Mouse (Mus musculus) midbrain, postnatal 0 days (tissue): Measurements from ENCODE around the gene Prr12. TPM values are rescaled to one million over a fixed set of nuclear protein-coding genes. Genes with fewer than 3 reads are reported as not detected.
A peak's percentile ranks its signal among the peaks of the same experiment; 100 is the strongest.

Source experiments
- ATAC-seq: fragments of 200-750 bp; cut with Nextera tagmentation; 2 replicates; pipeline ENCODE4 v1.8.0; 2017; ENCODE audit warnings: moderate number of reproducible peaks, mild to moderate bottlenecking, moderate TSS enrichment, moderate library complexity; ENCODE audit not compliant: low FRiP score
- DNase-seq: peaks from one replicate; pipeline ENCODE4 v3.0.0-alpha.2; 2015; ENCODE audit warnings: low spot score
- H3K27ac ChIP-seq: fragments of 300-500 bp; sonication (generic); 2 replicates; pipeline ENCODE4 v1.5.1; 2014; ENCODE audit warnings: low read depth, mild to moderate bottlenecking, low read length, mixed read lengths
- H3K27me3 ChIP-seq: fragments of 300-500 bp; sonication (generic); 2 replicates; pipeline ENCODE4 v1.6.1; 2014; ENCODE audit warnings: low read length, control low read depth, mixed read lengths; ENCODE audit not compliant: insufficient read depth
- H3K36me3 ChIP-seq: fragments of 300-500 bp; sonication (generic); 2 replicates; pipeline ENCODE4 v1.6.1; 2014; ENCODE audit warnings: low read length, control low read depth, mixed read lengths; ENCODE audit not compliant: insufficient read depth
- H3K4me1 ChIP-seq: fragments of 300-500 bp; sonication (generic); 2 replicates; pipeline ENCODE4 v1.6.1; 2014; ENCODE audit warnings: mild to moderate bottlenecking, control low read depth, antibody characterized with exemption, low read length, mixed read lengths; ENCODE audit not compliant: insufficient read depth
- H3K4me2 ChIP-seq: fragments of 300-500 bp; sonication (generic); 2 replicates; pipeline ENCODE4 v1.6.1; 2014; ENCODE audit warnings: low read depth, mild to moderate bottlenecking, low read length, mixed read lengths; ENCODE audit not compliant: poor library complexity, severe bottlenecking
- H3K4me3 ChIP-seq: fragments of 300-500 bp; sonication (generic); 2 replicates; pipeline ENCODE4 v1.5.1; 2014; ENCODE audit warnings: low read depth, mild to moderate bottlenecking, low read length, moderate library complexity
- H3K9ac ChIP-seq: fragments of 300-500 bp; sonication (generic); replicated peaks from 2 replicates; pipeline ENCODE4 v1.6.1; 2014; ENCODE audit warnings: mild to moderate bottlenecking, low read length, moderate library complexity, mixed read lengths; ENCODE audit not compliant: poor library complexity, severe bottlenecking
- H3K9me3 ChIP-seq: fragments of 300-500 bp; sonication (generic); 2 replicates; pipeline ENCODE4 v1.6.1; 2016; ENCODE audit warnings: low read length, control low read depth
- CTCF ChIP-seq: IDR thresholded peaks from 2 replicates; pipeline ENCODE4 v1.5.1; 2016; ENCODE audit warnings: antibody characterized with exemption, mild to moderate bottlenecking
- WGBS: fragments of 180-500 bp; shearing (Covaris S2); extraction: QIAGEN DNeasy Blood & Tissue Kit; methylation state at CpG from one replicate; pipeline ENCODE4 v1.1.7; 2014; 5-methylcytosine and 5-hydroxymethylcytosine counted together
- polyA plus RNA-seq: library from polyadenylated mRNA; unstranded; fragments of >200 nt; fragmentation: Nextera tagmentation; extraction: Ambion mirVana; gene quantifications from 2 replicates; pipeline ENCODE4 v1.2.1, GENCODE M21; 2015
- total RNA-seq: library from RNA; depleted of rRNA; stranded (reverse); fragments of >200 nt; gene quantifications from 2 replicates; pipeline ENCODE4 v1.2.3, GENCODE M21; 2014

The Prr12 gene
- total and polyA plus RNA-seq, 2 experiments from 2014 or later = 8.8 to 17.9 TPM

DNA sequence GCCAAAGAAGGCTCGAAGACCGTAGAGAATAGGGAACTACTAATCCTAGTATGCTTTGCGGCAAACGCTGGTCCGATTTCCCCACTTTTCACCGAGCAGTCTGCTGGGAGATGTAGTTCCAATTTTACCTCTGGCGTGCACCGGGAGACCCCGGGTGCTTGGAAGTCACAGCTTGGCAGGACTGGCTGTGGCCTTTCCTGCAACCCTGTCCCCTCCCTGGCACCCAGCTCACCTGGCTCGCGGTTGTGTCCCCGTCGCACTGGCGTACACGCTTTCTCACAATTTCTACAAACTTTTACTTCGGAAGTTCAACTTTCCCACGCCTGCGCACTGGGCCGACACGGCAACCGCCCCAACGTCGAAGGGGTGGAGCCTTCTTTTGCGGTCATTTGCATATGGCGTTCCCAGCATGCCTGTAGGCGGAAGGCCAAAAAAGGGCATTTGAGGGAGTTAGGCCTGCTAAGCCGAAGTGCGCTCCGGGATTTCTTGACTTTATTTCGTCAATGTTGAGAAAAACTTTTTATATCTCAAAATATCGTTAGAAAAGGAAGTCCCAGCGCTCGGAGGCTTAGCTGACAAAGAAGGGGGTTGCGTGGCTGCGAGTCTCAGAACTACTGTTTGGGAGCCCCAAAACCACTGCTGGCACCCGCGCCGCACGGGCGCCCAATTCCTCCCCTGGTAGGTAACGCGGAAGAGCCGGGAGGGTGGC is 55.3 kb downstream of the Prr12 start, which contains the start of gene Irf3:
Gene Irf3 (plus strand): TSS at position 418 of the 709 bp plus-strand sequence.
- Histone ChIP-seq H3K9me3 (no peaks in the 10 kb centered on the region), H3K27ac (peak within 1 kb of the TSS; percentile 62), H3K4me3 (peak within 1 kb of the TSS; percentile 54), H3K36me3 (peaks cover 28% of the 10 kb centered on the region), H3K4me1 (0 out of 2 replicates have a peak, but pooled peaks cover 2% of the 10 kb centered on the region), H3K4me2 (peak within 1 kb of the TSS; percentile 80), H3K27me3 (no peaks in the 10 kb centered on the region), H3K9ac (peak within 1 kb of the TSS; percentile 62)
- ATAC-seq (peak; percentile 89), DNase-seq (peak; percentile 98)
- under 1% methylated on average over 43 of the region's 43 CpGs for WGBS
- no peak for TF ChIP-seq CTCF

DNA sequence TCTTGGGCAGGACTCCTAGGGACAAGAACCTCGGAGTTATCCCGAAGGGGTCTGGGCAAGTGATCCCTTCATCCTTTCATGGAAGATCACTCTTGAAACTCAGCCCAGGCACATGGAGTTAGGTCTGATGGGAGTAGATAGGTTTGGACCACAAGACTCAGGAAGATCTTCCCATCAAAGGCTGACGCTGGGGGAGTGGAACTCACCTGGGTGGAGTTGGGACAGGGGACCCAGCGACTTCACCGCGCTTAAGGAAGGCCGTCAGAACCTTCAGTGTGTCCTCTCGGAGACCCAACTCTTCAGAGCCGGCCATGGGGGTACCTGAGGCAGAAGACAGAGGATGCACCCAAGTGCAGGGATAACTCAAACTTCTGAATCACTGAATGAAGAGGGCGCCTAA is 56.0 kb downstream of the Prr12 start:
- Histone ChIP-seq H3K4me2 (peak overlapping the region; percentile 80), H3K27ac (no peak overlapping the region), H3K9me3 (no peaks in the 10 kb centered on the region), H3K4me3 (peak overlapping the region; percentile 54), H3K27me3 (no peaks in the 10 kb centered on the region), H3K36me3 (peaks cover 21% of the 10 kb centered on the region), H3K4me1 (0 out of 2 replicates have a peak, but pooled peaks cover 2% of the 10 kb centered on the region), H3K9ac (no peak overlapping the region)
- DNase-seq (no peak), ATAC-seq (no peak)
- WGBS = 13% methylated on average over 10 of the region's 10 CpGs
- TF ChIP-seq CTCF = no peak

DNA sequence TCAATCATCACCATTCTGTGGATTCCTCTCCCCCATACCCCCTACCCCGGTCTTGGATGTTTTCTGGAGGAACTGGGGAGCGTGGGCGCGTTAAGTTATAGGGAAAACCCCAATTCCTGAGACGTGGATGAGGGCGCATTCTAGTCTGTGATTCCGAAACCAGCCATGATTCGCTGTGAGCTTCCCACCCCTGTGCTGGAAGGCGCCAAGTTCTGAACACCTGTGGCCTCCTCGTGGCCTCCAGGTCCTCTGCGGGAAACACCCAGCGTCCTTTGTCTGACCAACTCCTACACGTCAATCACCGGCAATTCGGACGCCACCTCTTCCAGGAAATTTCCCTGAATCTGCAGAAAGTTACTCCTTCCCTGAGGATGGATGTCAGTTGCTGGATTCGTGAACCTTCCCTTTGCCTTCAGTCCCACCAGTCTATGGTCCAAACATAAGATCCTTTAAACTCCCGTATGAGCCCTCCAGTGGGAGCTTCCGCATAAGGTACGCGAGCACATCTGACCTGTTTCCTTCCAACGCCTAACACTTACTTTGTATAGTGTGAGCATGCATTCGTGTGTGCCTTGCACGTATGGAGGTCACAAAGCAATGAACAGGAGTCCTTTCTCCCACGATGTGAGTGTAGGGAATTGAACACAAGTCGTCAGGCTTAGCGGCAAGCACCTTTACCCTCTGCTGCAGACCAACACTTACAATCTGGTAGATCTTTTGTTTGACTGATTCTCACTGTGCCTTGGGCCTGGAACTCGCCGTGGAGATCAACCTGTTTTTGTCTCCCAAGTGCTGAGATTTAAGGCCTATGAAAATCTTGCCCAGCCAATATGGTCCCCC is 65.6 kb downstream of the Prr12 start:
- H3K4me1 ChIP-seq = peaks cover 16% of the 10 kb centered on the region
- WGBS = under 1% methylated on average over 29 of the region's 29 CpGs
- H3K27ac ChIP-seq = peak overlapping the region; percentile 93
- H3K4me3 ChIP-seq = peak overlapping the region; percentile 87
- no peaks in the 10 kb centered on the region for H3K27me3 ChIP-seq
- TF ChIP-seq CTCF = no peak
- peaks cover 11% of the 10 kb centered on the region; the same call in 1 of the 2 replicates for H3K36me3 ChIP-seq
- peak overlapping the region; percentile 72 for H3K9ac ChIP-seq
- no peaks in the 10 kb centered on the region for H3K9me3 ChIP-seq
- DNase-seq (no peak), ATAC-seq (peak; percentile 8)
- H3K4me2 ChIP-seq = peak overlapping the region; percentile 75

DNA sequence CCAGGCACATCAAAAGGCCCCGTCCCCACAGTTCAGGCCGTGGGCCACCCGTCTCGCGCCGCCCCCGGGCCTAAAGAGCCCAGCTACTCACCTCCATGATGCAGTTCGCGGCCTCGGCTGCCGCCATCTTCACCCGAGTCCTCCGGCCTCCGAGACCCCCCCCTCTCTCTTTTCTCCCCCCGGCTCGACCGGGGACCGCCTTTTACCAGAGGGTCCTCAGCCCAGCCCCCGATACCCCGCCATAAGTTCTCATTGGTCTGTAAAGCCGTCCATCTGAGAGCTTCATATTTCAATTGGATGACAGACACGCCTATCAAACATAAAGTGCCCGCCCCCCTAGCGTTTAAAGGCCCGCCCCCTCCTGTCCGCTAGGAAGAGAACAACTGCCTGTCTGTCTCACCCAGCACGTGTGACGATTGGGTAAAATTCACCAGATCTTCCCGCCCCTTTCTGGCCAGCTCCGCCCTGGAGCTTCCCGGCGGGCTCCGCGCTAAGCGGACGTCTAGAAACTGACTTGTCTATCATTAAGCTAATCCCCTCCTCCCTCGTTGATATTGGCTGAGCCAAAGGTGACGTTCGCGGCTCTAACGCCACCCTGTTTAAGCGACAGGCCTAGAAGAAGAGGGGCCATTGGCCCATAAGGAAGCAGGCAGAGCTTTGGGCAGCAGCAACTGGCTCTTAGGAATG is 66.3 kb downstream of the Prr12 start, which contains the start of gene Prmt1:
Gene Prmt1 (minus strand): TSS at position 377 of the 687 bp plus-strand sequence.
- ATAC-seq (peak; percentile 96), DNase-seq (peak; percentile 100)
- H3K27me3 ChIP-seq = no peaks in the 10 kb centered on the region
- peak within 1 kb of the TSS; percentile 87 for H3K4me3 ChIP-seq
- peaks cover 19% of the 10 kb centered on the region for H3K36me3 ChIP-seq
- H3K4me1 ChIP-seq = peaks cover 16% of the 10 kb centered on the region
- H3K4me2 ChIP-seq = peak within 1 kb of the TSS; percentile 75
- H3K27ac ChIP-seq = peak within 1 kb of the TSS; percentile 98
- TF ChIP-seq CTCF = no peak
- WGBS = under 1% methylated on average over 42 of the region's 42 CpGs
- H3K9ac ChIP-seq = peak within 1 kb of the TSS; percentile 96
- H3K9me3 ChIP-seq = no peaks in the 10 kb centered on the region

DNA sequence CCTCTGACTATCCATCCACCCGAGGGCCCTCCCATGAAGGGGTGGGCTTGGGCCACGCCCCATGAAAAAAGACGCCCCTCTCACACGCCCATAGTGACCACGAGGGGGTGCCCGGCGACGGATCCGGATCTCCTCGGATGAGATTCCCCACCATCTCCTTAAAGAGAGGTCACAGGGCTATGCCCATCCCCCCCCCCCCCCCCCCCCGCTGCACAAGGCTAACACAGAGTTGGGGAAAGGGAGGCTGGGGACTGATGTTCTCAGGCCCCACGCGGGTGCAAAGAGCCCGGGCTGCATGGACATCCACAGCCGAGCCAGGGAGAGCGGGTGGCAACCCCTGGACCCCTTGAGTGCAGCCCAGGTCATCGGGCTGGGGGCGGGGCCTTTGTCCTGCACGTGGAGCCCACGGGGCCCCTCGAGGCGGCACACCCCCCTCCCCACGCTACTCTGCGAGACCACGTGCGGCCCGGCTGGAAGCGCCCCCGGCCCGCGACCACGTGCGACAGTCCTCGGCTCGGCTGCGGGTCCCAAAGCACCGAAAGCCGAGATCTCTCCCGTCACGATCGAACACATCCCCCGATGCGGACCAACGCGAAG is 67.0 kb downstream of the Prr12 start:
- TF ChIP-seq CTCF = peak; percentile 60
- Histone ChIP-seq H3K27me3 (no peaks in the 10 kb centered on the region), H3K27ac (peak overlapping the region; percentile 98), H3K4me2 (peak overlapping the region; percentile 67), H3K4me3 (peak overlapping the region; percentile 87), H3K36me3 (peaks cover 25% of the 10 kb centered on the region), H3K4me1 (peaks cover 16% of the 10 kb centered on the region), H3K9ac (peak overlapping the region; percentile 96), H3K9me3 (no peaks in the 10 kb centered on the region)
- WGBS = 0% methylated on average over 37 of the region's 45 CpGs
- DNase-seq = peak; percentile 79
- ATAC-seq = peak; percentile 14
